Mouse (Mus musculus) CH12.LX (cell line): Measurements from ENCODE around the gene Cdh26. TPM values are rescaled to one million over a fixed set of nuclear protein-coding genes. Genes with fewer than 3 reads are reported as not detected.

Experiments
- DNase-seq: peaks from one replicate; pipeline ENCODE4 v3.0.0-alpha.2; 2013; ENCODE audit errors: extremely low read depth
- H3K27ac ChIP-seq: 2 replicates; pipeline ENCODE4 v1.5.1; 2012; ENCODE audit warnings: low read depth, mild to moderate bottlenecking, control low read depth, moderate library complexity; ENCODE audit not compliant: insufficient read depth
- H3K27me3 ChIP-seq: replicated peaks from 2 replicates; pipeline ENCODE3; 2012; ENCODE audit warnings: inconsistent platforms
- H3K36me3 ChIP-seq, 2 experiments: replicated peaks in 1 of 2; 2 replicates each; pipeline versions ENCODE3 to v1.6.1; 2012; ENCODE audit warnings: inconsistent platforms in 1 of 2, low read length in 1 of 2, mild to moderate bottlenecking in 1 of 2, mixed read lengths in 1 of 2, moderate library complexity in 1 of 2; ENCODE audit not compliant: control insufficient read depth in 1 of 2, insufficient read depth in 1 of 2
- H3K4me1 ChIP-seq, 2 experiments: 2 replicates each; pipeline ENCODE4 v1.6.1; 2012; ENCODE audit warnings: inconsistent platforms in 1 of 2, moderate library complexity in 1 of 2; ENCODE audit not compliant: insufficient read depth in 2 of 2, control insufficient read depth in 1 of 2
- H3K4me2 ChIP-seq: 2 replicates; pipeline ENCODE4 v1.6.1; 2012; ENCODE audit warnings: low read depth, mild to moderate bottlenecking, control low read depth; ENCODE audit not compliant: poor library complexity, insufficient read depth, severe bottlenecking
- H3K4me3 ChIP-seq, 3 experiments: fragments of 150-350 bp in 1 of 3; sonication (generic) in 1 of 3; replicated peaks in 1 of 3; 2 replicates each; pipeline versions ENCODE3 to v1.5.1; 2011 to 2012; ENCODE audit warnings: low read depth in 2 of 3, low read length in 2 of 3, mild to moderate bottlenecking in 2 of 3, moderate library complexity in 2 of 3, control low read depth in 1 of 3, improper control_type of control experiment in 1 of 3, inconsistent platforms in 1 of 3, mixed read lengths in 1 of 3; ENCODE audit not compliant: poor library complexity in 1 of 3
- H3K79me2 ChIP-seq: replicated peaks from 2 replicates; pipeline ENCODE4 v1.6.1; 2012; ENCODE audit warnings: mild to moderate bottlenecking, moderate library complexity; ENCODE audit not compliant: control insufficient read depth, poor library complexity, insufficient read depth, severe bottlenecking; ENCODE audit errors: extremely low read depth
- H3K9ac ChIP-seq: 2 replicates; pipeline ENCODE4 v1.6.1; 2012; ENCODE audit warnings: low read depth, mild to moderate bottlenecking, control low read depth, moderate library complexity; ENCODE audit not compliant: insufficient read depth
- H3K9me3 ChIP-seq: replicated peaks from 2 replicates; pipeline ENCODE3; 2012; ENCODE audit warnings: low read length, inconsistent platforms, mixed read lengths
- BHLHE40 ChIP-seq: IDR thresholded peaks from 2 replicates; pipeline ENCODE4 v1.6.1; 2011; ENCODE audit warnings: mild to moderate bottlenecking, low read depth, low read length, improper control_type of control experiment
- CHD2 ChIP-seq: IDR thresholded peaks from 2 replicates; pipeline ENCODE4 v1.6.1; 2011; ENCODE audit warnings: low read length, improper control_type of control experiment
- KAT2A ChIP-seq: IDR thresholded peaks from 2 replicates; pipeline ENCODE4 v1.6.1; 2012; ENCODE audit warnings: low read length, improper control_type of control experiment, inconsistent platforms; ENCODE audit not compliant: insufficient replicate concordance
- MEF2A ChIP-seq: IDR thresholded peaks from 2 replicates; pipeline ENCODE4 v1.6.1; 2014; ENCODE audit warnings: low read depth, mild to moderate bottlenecking, inconsistent platforms, low read length, improper control_type of control experiment, borderline replicate concordance
- MXI1 ChIP-seq: IDR thresholded peaks from 2 replicates; pipeline ENCODE4 v1.6.1; 2011; ENCODE audit warnings: mild to moderate bottlenecking, low read depth, low read length, improper control_type of control experiment
- NRF1 ChIP-seq: IDR thresholded peaks from 2 replicates; pipeline ENCODE4 v1.6.1; 2014; ENCODE audit warnings: low read depth, mild to moderate bottlenecking, inconsistent platforms, low read length, improper control_type of control experiment, moderate library complexity
- PAX5 ChIP-seq: IDR thresholded peaks from 2 replicates; pipeline ENCODE4 v1.6.1; 2012; ENCODE audit warnings: low read length, inconsistent platforms, mixed read lengths
- POLR2A ChIP-seq: IDR thresholded peaks from 2 replicates; pipeline ENCODE4 v1.6.1; 2011; ENCODE audit warnings: low read depth, mild to moderate bottlenecking, improper control_type of control experiment, low read length
- POLR2AphosphoS2 ChIP-seq: IDR thresholded peaks from 2 replicates; pipeline ENCODE4 v1.6.1; 2011; ENCODE audit warnings: low read depth, low read length, improper control_type of control experiment
- RAD21 ChIP-seq: IDR thresholded peaks from 2 replicates; pipeline ENCODE4 v1.6.1; 2011; ENCODE audit warnings: low read depth, mild to moderate bottlenecking, low read length, improper control_type of control experiment, moderate library complexity
- SMC3 ChIP-seq: IDR thresholded peaks from 2 replicates; pipeline ENCODE4 v1.6.1; 2011; ENCODE audit warnings: low read depth, low read length, improper control_type of control experiment
- TBP ChIP-seq: conservative IDR thresholded peaks from 2 replicates; pipeline ENCODE4 v1.6.1; 2011; ENCODE audit warnings: low read depth, low read length, improper control_type of control experiment
- UBTF ChIP-seq: IDR thresholded peaks from 2 replicates; pipeline ENCODE4 v1.6.1; 2012; ENCODE audit warnings: low read depth, mild to moderate bottlenecking, inconsistent platforms, low read length, improper control_type of control experiment, moderate library complexity
- ZC3H11A ChIP-seq: IDR thresholded peaks from 2 replicates; pipeline ENCODE4 v1.6.1; 2012; ENCODE audit warnings: low read depth, mild to moderate bottlenecking, inconsistent platforms, low read length, improper control_type of control experiment
- dilution Hi-C: fragments of 300-500 bp; cut with MboI; formaldehyde crosslinking; loops from 2 replicates; pipeline ENCODE4 v1.14.3; 2020; ENCODE audit warnings: low sequenced_read_pairs; ENCODE audit not compliant: extremely low pct_unique_long_range_greater_than_20kb, extremely low pct_ligation_motif_present
- in situ Hi-C: fragments of 300-500 bp; cut with MboI; formaldehyde crosslinking; loops from 3 replicates; pipeline ENCODE4 v1.14.3; 2019; ENCODE audit warnings: low sequenced_read_pairs, low pct_ligation_motif_present, low pct_unique_long_range_greater_than_20kb, mixed read lengths
- polyA plus RNA-seq: library from polyadenylated mRNA; unstranded; fragments of >175 nt; gene quantifications from 2 replicates; pipeline ENCODE4 v1.2.1, GENCODE M21; 2012; ENCODE audit warnings: low read depth; ENCODE audit not compliant: insufficient read length
- total RNA-seq, 2 experiments: library from RNA; depleted of rRNA; stranded (reverse); fragments of 300-350 nt in 1 of 2; fragments of >200 nt in 1 of 2; gene quantifications; 2 replicates each; pipeline ENCODE4 v1.2.3; 2012 to 2014

The Cdh26 gene
- total and polyA plus RNA-seq, 3 experiments = not detected

- H3K27me3 ChIP-seq = peaks cover 46% of the 10 kb centered on the region
- in situ Hi-C loops (no loop called here), dilution Hi-C loops (no loop called here)
- H3K79me2 ChIP-seq = no peaks in the 10 kb centered on the region
- no peak overlapping the region for H3K9ac ChIP-seq
- no peaks in the 10 kb centered on the region for H3K4me1 ChIP-seq
- H3K36me3 ChIP-seq = no peaks in the 10 kb centered on the region
- H3K27ac ChIP-seq = no peak overlapping the region
- H3K4me2 ChIP-seq = no peak overlapping the region
- H3K9me3 ChIP-seq = no peaks in the 10 kb centered on the region
- TF ChIP-seq RAD21 (no peak), SMC3 (no peak)
- TF ChIP-seq, all 38 proteins: peak for 0
- no peak for DNase-seq
- H3K4me3 ChIP-seq = no peak overlapping the region
Measured at GRCm38 (mm10) chr2:178427181-178427580, 3.1 kb upstream of the Cdh26 start.

GRCm38 (mm10) chr2:178428183-178428582 lies 2.1 kb upstream of the Cdh26 start:
- Histone ChIP-seq H3K36me3 (no peaks in the 10 kb centered on the region), H3K4me3 (no peak overlapping the region), H3K4me2 (no peak overlapping the region), H3K9me3 (no peaks in the 10 kb centered on the region), H3K9ac (no peak overlapping the region), H3K4me1 (no peaks in the 10 kb centered on the region), H3K27me3 (peaks cover 46% of the 10 kb centered on the region), H3K79me2 (no peaks in the 10 kb centered on the region), H3K27ac (no peak overlapping the region)
- in situ Hi-C loops (no loop called here), dilution Hi-C loops (no loop called here)
- DNase-seq = no peak
- no peak for TF ChIP-seq MEF2A
- no peak for TF ChIP-seq POLR2A
- TF ChIP-seq MXI1 = no peak
- no peak for TF ChIP-seq CHD2
- no peak for TF ChIP-seq POLR2AphosphoS2
- no peak for TF ChIP-seq TBP
- TF ChIP-seq KAT2A = no peak
- TF ChIP-seq NRF1 = no peak

GRCm38 (mm10) chr2:178428676-178429075 lies 1.7 kb upstream of the Cdh26 start:
- no peaks in the 10 kb centered on the region for H3K36me3 ChIP-seq
- no peak for DNase-seq
- H3K4me1 ChIP-seq = no peaks in the 10 kb centered on the region
- TF ChIP-seq SMC3 = no peak
- TF ChIP-seq TBP = no peak
- TF ChIP-seq BHLHE40 = no peak
- no peak for TF ChIP-seq PAX5
- TF ChIP-seq RAD21 = no peak
- TF ChIP-seq UBTF = no peak
- TF ChIP-seq MEF2A = no peak
- TF ChIP-seq ZC3H11A = no peak
- TF ChIP-seq POLR2A = no peak
- H3K9ac ChIP-seq = no peak overlapping the region
- no peaks in the 10 kb centered on the region for H3K9me3 ChIP-seq
- no peaks in the 10 kb centered on the region for H3K79me2 ChIP-seq
- peaks cover 43% of the 10 kb centered on the region for H3K27me3 ChIP-seq
- no peak overlapping the region for H3K4me3 ChIP-seq
- H3K27ac ChIP-seq = no peak overlapping the region
- dilution Hi-C loops = no loop called here
- H3K4me2 ChIP-seq = no peak overlapping the region
- in situ Hi-C loops = no loop called here
